Mouse (Mus musculus): ENCODE results near the gene Olfr1278. TPM values are rescaled to one million over a fixed set of nuclear protein-coding genes. Genes with fewer than 3 reads are reported as not detected.
"Not testable (repeated sequence)": the region's sequence is repeated elsewhere in the genome, so short reads cannot be mapped to it uniquely, and the experiment has no call there.

Gene Olfr1278
- not detected in 2 replicates for polyA plus RNA-seq (2014; fragmentation: Nextera tagmentation; extraction: Ambion mirVana)

DNA sequence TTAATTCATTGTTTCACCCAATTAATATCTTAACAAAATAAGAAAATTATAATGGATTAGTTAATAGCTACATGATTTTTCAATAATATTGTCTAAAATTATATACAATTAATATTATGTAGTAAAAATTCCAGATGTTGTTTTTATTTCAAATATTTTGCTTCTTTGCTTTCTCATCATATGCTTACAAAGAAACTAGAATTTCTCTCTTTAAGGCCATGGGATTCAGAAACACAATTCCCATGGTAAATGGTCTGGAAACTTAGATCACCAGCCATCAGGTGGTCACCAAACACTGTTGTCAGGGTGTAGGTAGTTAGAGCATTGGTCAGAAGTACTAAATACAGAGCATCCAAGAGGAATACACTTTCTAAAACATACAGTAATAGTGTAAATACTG is at the start of gene Olfr1278:
Gene Olfr1278, plus strand, starts transcription at position 301 of the 400 bp plus-strand sequence.
- H3K27me3 ChIP-seq (replicated peaks; ENCODE audit: control insufficient read depth, insufficient read depth, low read length), result no peaks in the 10 kb centered on the region
- H3K9me3 ChIP-seq (ENCODE audit: control insufficient read depth, low read length), result no peaks in the 10 kb centered on the region
- no peak within 1 kb of the TSS for H3K4me2 ChIP-seq (ENCODE audit: low read length)
- no peaks in the 10 kb centered on the region for H3K4me1 ChIP-seq (replicated peaks; ENCODE audit: control insufficient read depth, insufficient read depth, low read length)
- no peak within 1 kb of the TSS for H3K4me3 ChIP-seq (ENCODE audit: low read depth, low read length)
- DNase-seq (ENCODE audit: low spot score) (no peak), ATAC-seq (replicated peaks; ENCODE audit: low FRiP score, low TSS enrichment, low read depth) (no peak)
- no peak within 1 kb of the TSS for H3K9ac ChIP-seq (ENCODE audit: low read length)
- H3K36me3 ChIP-seq (ENCODE audit: control insufficient read depth, insufficient read depth, low read length), result no peaks in the 10 kb centered on the region
- no peak within 1 kb of the TSS for H3K27ac ChIP-seq (ENCODE audit: low read depth)

- Histone ChIP-seq H3K27me3 (replicated peaks; ENCODE audit: control insufficient read depth, insufficient read depth, low read length) (no peaks in the 10 kb centered on the region), H3K9me3 (ENCODE audit: control insufficient read depth, low read length) (no peaks in the 10 kb centered on the region), H3K9ac (ENCODE audit: low read length) (no peak within 1 kb of the TSS), H3K4me3 (ENCODE audit: low read depth, low read length) (no peak within 1 kb of the TSS), H3K36me3 (ENCODE audit: control insufficient read depth, insufficient read depth, low read length) (no peaks in the 10 kb centered on the region), H3K27ac (ENCODE audit: low read depth) (no peak within 1 kb of the TSS), H3K4me1 (replicated peaks; ENCODE audit: control insufficient read depth, insufficient read depth, low read length) (no peaks in the 10 kb centered on the region), H3K4me2 (ENCODE audit: low read length) (no peak within 1 kb of the TSS)
- DNase-seq (ENCODE audit: low spot score), result no peak
- ATAC-seq (replicated peaks; ENCODE audit: low FRiP score, low TSS enrichment, low read depth), result no peak
These were observed 35.7 kb upstream of the Olfr1278 start, which contains the start of gene Olfr1276 for GRCm38 (mm10) chr2:111254216-111254615. Gene Olfr1276, plus strand, starts transcription at chr2:111254516.

GRCm38 (mm10) chr2:111274006-111274405 is 15.9 kb upstream of the Olfr1278 start, which contains the start of gene Olfr1277:
Gene Olfr1277, minus strand, starts transcription at chr2:111274106.
- no peak within 1 kb of the TSS for H3K4me3 ChIP-seq (ENCODE audit: low read depth, low read length)
- H3K4me1 ChIP-seq (replicated peaks; ENCODE audit: control insufficient read depth, insufficient read depth, low read length), result no peaks in the 10 kb centered on the region
- H3K9me3 ChIP-seq (ENCODE audit: control insufficient read depth, low read length), result no peaks in the 10 kb centered on the region
- WGBS, result 82% methylated on average over 2 of the region's 2 CpGs
- no peak for ATAC-seq (replicated peaks; ENCODE audit: low FRiP score, low TSS enrichment, low read depth)
- no peak for DNase-seq (ENCODE audit: low spot score)
- H3K9ac ChIP-seq (ENCODE audit: low read length), result no peak within 1 kb of the TSS
- H3K36me3 ChIP-seq (ENCODE audit: control insufficient read depth, insufficient read depth, low read length), result no peaks in the 10 kb centered on the region
- H3K4me2 ChIP-seq (ENCODE audit: low read length), result no peak within 1 kb of the TSS
- H3K27ac ChIP-seq (ENCODE audit: low read depth), result no peak within 1 kb of the TSS
- H3K27me3 ChIP-seq (replicated peaks; ENCODE audit: control insufficient read depth, insufficient read depth, low read length), result no peaks in the 10 kb centered on the region

GRCm38 (mm10) chr2:111298541-111298940 is 8.6 kb downstream of the Olfr1278 start:
- Histone ChIP-seq H3K4me2 (ENCODE audit: low read length) (no peak overlapping the region), H3K9ac (ENCODE audit: low read length) (no peak overlapping the region), H3K36me3 (ENCODE audit: control insufficient read depth, insufficient read depth, low read length) (no peaks in the 10 kb centered on the region), H3K27ac (ENCODE audit: low read depth) (no peak overlapping the region), H3K9me3 (ENCODE audit: control insufficient read depth, low read length) (no peaks in the 10 kb centered on the region), H3K4me1 (replicated peaks; ENCODE audit: control insufficient read depth, insufficient read depth, low read length) (no peaks in the 10 kb centered on the region), H3K4me3 (ENCODE audit: low read depth, low read length) (no peak overlapping the region), H3K27me3 (replicated peaks; ENCODE audit: control insufficient read depth, insufficient read depth, low read length) (no peaks in the 10 kb centered on the region)
- DNase-seq (ENCODE audit: low spot score) (no peak), ATAC-seq (replicated peaks; ENCODE audit: low FRiP score, low TSS enrichment, low read depth) (no peak)

DNA sequence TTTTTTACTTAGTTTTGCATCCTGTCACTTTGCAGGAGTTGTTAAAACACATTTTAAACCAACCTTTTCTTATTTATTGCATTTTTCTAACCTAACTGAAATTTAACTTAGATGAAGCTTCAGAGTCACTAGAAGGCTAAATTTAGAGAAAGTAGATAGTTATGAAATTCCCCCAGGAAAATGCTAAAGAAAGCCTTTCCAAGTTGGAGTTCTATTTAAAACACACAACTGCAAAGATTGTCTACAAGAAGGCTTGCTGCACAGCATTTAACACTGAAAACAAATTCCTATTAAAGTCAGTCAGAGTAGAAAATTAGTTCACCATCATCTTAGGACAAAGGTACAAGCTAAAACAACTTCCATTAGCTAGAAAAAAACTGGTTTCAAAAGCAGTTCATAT is 10.4 kb downstream of the Olfr1278 start, which contains the start of gene Olfr1279:
Gene Olfr1279, plus strand, starts transcription at position 262 of the 400 bp plus-strand sequence.
- no peak within 1 kb of the TSS for H3K4me3 ChIP-seq (ENCODE audit: low read depth, low read length)
- ATAC-seq (replicated peaks; ENCODE audit: low FRiP score, low TSS enrichment, low read depth) (no peak), DNase-seq (ENCODE audit: low spot score) (no peak)
- H3K27ac ChIP-seq (ENCODE audit: low read depth), result no peak within 1 kb of the TSS
- no peaks in the 10 kb centered on the region for H3K9me3 ChIP-seq (ENCODE audit: control insufficient read depth, low read length)
- no peaks in the 10 kb centered on the region for H3K4me1 ChIP-seq (replicated peaks; ENCODE audit: control insufficient read depth, insufficient read depth, low read length)
- H3K9ac ChIP-seq (ENCODE audit: low read length), result no peak within 1 kb of the TSS
- H3K27me3 ChIP-seq (replicated peaks; ENCODE audit: control insufficient read depth, insufficient read depth, low read length), result no peaks in the 10 kb centered on the region
- H3K36me3 ChIP-seq (ENCODE audit: control insufficient read depth, insufficient read depth, low read length), result no peaks in the 10 kb centered on the region
- H3K4me2 ChIP-seq (ENCODE audit: low read length), result no peak within 1 kb of the TSS

DNA sequence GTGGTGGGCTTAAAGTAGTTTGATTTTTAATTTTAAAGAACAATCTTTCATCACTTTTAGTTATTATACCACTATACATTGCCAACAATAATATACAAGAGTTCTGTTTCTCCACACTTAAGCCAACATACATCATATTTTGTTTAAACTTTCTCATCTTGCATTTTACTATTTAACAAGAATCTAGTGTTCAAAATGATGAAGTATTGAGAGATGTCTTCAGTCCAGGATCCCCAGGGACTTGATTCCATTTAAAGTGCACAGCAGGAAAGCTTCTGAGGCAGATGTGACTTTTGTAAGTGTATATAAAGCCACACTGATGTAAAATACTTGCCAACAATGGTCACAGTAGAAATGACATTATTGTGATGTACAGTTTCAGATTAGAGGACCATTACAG is 23.8 kb downstream of the Olfr1278 start, which contains the start of gene Olfr1280:
Gene Olfr1280, plus strand, starts transcription at position 301 of the 400 bp plus-strand sequence.
- Histone ChIP-seq H3K4me3 (ENCODE audit: low read depth, low read length) (no peak within 1 kb of the TSS), H3K4me2 (ENCODE audit: low read length) (no peak within 1 kb of the TSS), H3K4me1 (replicated peaks; ENCODE audit: control insufficient read depth, insufficient read depth, low read length) (no peaks in the 10 kb centered on the region), H3K27ac (ENCODE audit: low read depth) (no peak within 1 kb of the TSS), H3K27me3 (replicated peaks; ENCODE audit: control insufficient read depth, insufficient read depth, low read length) (no peaks in the 10 kb centered on the region), H3K9me3 (ENCODE audit: control insufficient read depth, low read length) (no peaks in the 10 kb centered on the region), H3K36me3 (ENCODE audit: control insufficient read depth, insufficient read depth, low read length) (no peaks in the 10 kb centered on the region), H3K9ac (ENCODE audit: low read length) (no peak within 1 kb of the TSS)
- no peak for ATAC-seq (replicated peaks; ENCODE audit: low FRiP score, low TSS enrichment, low read depth)
- no peak for DNase-seq (ENCODE audit: low spot score)

DNA sequence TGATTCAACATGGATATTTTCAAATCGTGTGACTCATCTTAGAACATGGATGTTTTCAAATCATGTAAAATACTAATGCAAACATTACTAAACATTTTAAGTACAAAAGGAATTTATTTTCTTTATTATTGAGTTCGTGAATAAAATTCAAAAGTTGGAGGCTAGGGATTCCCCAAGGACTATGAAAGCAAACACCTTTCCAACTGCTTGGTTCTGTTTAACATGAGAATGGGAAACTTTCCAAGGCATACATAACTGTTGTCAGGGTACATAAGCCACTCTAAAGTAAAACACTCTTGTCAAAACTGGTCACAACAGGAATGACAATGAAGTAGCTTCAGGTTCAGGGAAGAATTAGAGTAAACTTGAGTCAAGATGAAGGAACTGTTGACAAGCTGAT is 36.3 kb downstream of the Olfr1278 start, which contains the start of gene Olfr1281:
Gene Olfr1281, plus strand, starts transcription at position 301 of the 400 bp plus-strand sequence.
- no peak within 1 kb of the TSS for H3K4me3 ChIP-seq (ENCODE audit: low read depth, low read length)
- H3K27ac ChIP-seq (ENCODE audit: low read depth), result no peak within 1 kb of the TSS
- WGBS, result 77% methylated on average over 2 of the region's 2 CpGs
- no peak within 1 kb of the TSS for H3K4me2 ChIP-seq (ENCODE audit: low read length)
- ATAC-seq (replicated peaks; ENCODE audit: low FRiP score, low TSS enrichment, low read depth), result no peak
- H3K9ac ChIP-seq (ENCODE audit: low read length), result no peak within 1 kb of the TSS
- H3K27me3 ChIP-seq (replicated peaks; ENCODE audit: control insufficient read depth, insufficient read depth, low read length), result no peaks in the 10 kb centered on the region
- H3K4me1 ChIP-seq (replicated peaks; ENCODE audit: control insufficient read depth, insufficient read depth, low read length), result no peaks in the 10 kb centered on the region
- DNase-seq (ENCODE audit: low spot score), result no peak
- no peaks in the 10 kb centered on the region for H3K36me3 ChIP-seq (ENCODE audit: control insufficient read depth, insufficient read depth, low read length)
- no peaks in the 10 kb centered on the region for H3K9me3 ChIP-seq (ENCODE audit: control insufficient read depth, low read length)

- 92% methylated on average over 5 of the region's 5 CpGs for WGBS
These were observed 43.8 kb downstream of the Olfr1278 start for GRCm38 (mm10) chr2:111333721-111334120.

GRCm38 (mm10) chr2:111335976-111336375 is 46.0 kb downstream of the Olfr1278 start, which contains the start of gene Olfr1282:
Gene Olfr1282, minus strand, starts transcription at chr2:111336076.
- H3K9me3 ChIP-seq (ENCODE audit: control insufficient read depth, low read length), result no peaks in the 10 kb centered on the region
- ATAC-seq (replicated peaks; ENCODE audit: low FRiP score, low TSS enrichment, low read depth), result no peak
- WGBS, result 69% methylated on average over 2 of the region's 2 CpGs

More at GRCm38 (mm10) chr2:111333721-111334120, 43.8 kb downstream of the Olfr1278 start:
- not testable (repeated sequence) for H3K27ac ChIP-seq (ENCODE audit: low read depth); ATAC-seq (replicated peaks; ENCODE audit: low FRiP score, low TSS enrichment, low read depth); DNase-seq (ENCODE audit: low spot score); H3K27me3 ChIP-seq (replicated peaks; ENCODE audit: control insufficient read depth, insufficient read depth, low read length); H3K4me3 ChIP-seq (ENCODE audit: low read depth, low read length); H3K4me2 ChIP-seq (ENCODE audit: low read length); H3K36me3 ChIP-seq (ENCODE audit: control insufficient read depth, insufficient read depth, low read length); H3K4me1 ChIP-seq (replicated peaks; ENCODE audit: control insufficient read depth, insufficient read depth, low read length); H3K9me3 ChIP-seq (ENCODE audit: control insufficient read depth, low read length); H3K9ac ChIP-seq (ENCODE audit: low read length)

More at GRCm38 (mm10) chr2:111335976-111336375, 46.0 kb downstream of the Olfr1278 start, which contains the start of gene Olfr1282:
- DNase-seq (ENCODE audit: low spot score), result no peak
- Histone ChIP-seq H3K27me3 (replicated peaks; ENCODE audit: control insufficient read depth, insufficient read depth, low read length) (no peaks in the 10 kb centered on the region), H3K27ac (ENCODE audit: low read depth) (no peak within 1 kb of the TSS), H3K4me3 (ENCODE audit: low read depth, low read length) (no peak within 1 kb of the TSS), H3K4me1 (replicated peaks; ENCODE audit: control insufficient read depth, insufficient read depth, low read length) (no peaks in the 10 kb centered on the region), H3K36me3 (ENCODE audit: control insufficient read depth, insufficient read depth, low read length) (no peaks in the 10 kb centered on the region), H3K4me2 (ENCODE audit: low read length) (no peak within 1 kb of the TSS), H3K9ac (ENCODE audit: low read length) (no peak within 1 kb of the TSS)
